Mouse (Mus musculus): ENCODE measurements around the gene Ubac2.

GRCm38 (mm10) chr14:121962128-121962890 is 83.9 kb downstream of the Ubac2 start:
- TF ChIP-seq GATA1 (IDR thresholded peaks at IDR 0.05; ENCODE audit: low read length) (no peak), TAL1 (IDR thresholded peaks at IDR 0.05; ENCODE audit: low read length) (no peak)
